Mouse (Mus musculus) heart, postnatal 0 days (tissue): Measurements from ENCODE around the gene Angel1. TPM values are rescaled to one million over a fixed set of nuclear protein-coding genes. Genes with fewer than 3 reads are reported as not detected.
A peak's percentile ranks its signal among the peaks of the same experiment; 100 is the strongest.

ENCODE experiments used
- ATAC-seq: fragments of 200-750 bp; cut with Nextera tagmentation; 2 replicates; pipeline ENCODE4 v1.8.0; 2017; ENCODE audit warnings: low read depth, moderate number of reproducible peaks, moderate library complexity; ENCODE audit not compliant: insufficient read depth
- DNase-seq: peaks from one replicate; pipeline ENCODE4 v3.0.0-alpha.2; 2016; ENCODE audit warnings: low spot score
- H3K27ac ChIP-seq: fragments of 300-500 bp; sonication (generic); 2 replicates; pipeline ENCODE4 v1.5.1; 2014; ENCODE audit warnings: low read depth, mild to moderate bottlenecking
- H3K27me3 ChIP-seq: fragments of 300-500 bp; sonication (generic); 2 replicates; pipeline ENCODE4 v1.6.1; 2014; ENCODE audit warnings: low read length, mixed read lengths; ENCODE audit not compliant: control insufficient read depth, insufficient read depth
- H3K36me3 ChIP-seq: fragments of 300-500 bp; sonication (generic); replicated peaks from 2 replicates; pipeline ENCODE4 v1.6.1; 2014; ENCODE audit warnings: low read length, mixed read lengths; ENCODE audit not compliant: control insufficient read depth, insufficient read depth
- H3K4me1 ChIP-seq: fragments of 300-500 bp; sonication (generic); 2 replicates; pipeline ENCODE4 v1.6.1; 2014; ENCODE audit warnings: antibody characterized with exemption; ENCODE audit not compliant: control insufficient read depth, insufficient read depth
- H3K4me2 ChIP-seq: fragments of 300-500 bp; sonication (generic); 2 replicates; pipeline ENCODE4 v1.6.1; 2014; ENCODE audit warnings: low read depth, mild to moderate bottlenecking, low read length, moderate library complexity
- H3K4me3 ChIP-seq: fragments of 300-500 bp; sonication (generic); 2 replicates; pipeline ENCODE4 v1.5.1; 2014; ENCODE audit warnings: low read depth, low read length
- H3K9ac ChIP-seq: fragments of 300-500 bp; sonication (generic); replicated peaks from 2 replicates; pipeline ENCODE4 v1.6.1; 2014; ENCODE audit warnings: low read depth, low read length, mixed read lengths
- H3K9me3 ChIP-seq: fragments of 300-500 bp; sonication (generic); replicated peaks from 2 replicates; pipeline ENCODE4 v1.6.1; 2016; ENCODE audit warnings: low read length; ENCODE audit not compliant: control insufficient read depth
- CTCF ChIP-seq: IDR thresholded peaks from 2 replicates; pipeline ENCODE4 v1.5.1; 2016; ENCODE audit warnings: antibody characterized with exemption, control low read depth, low read depth
- EP300 ChIP-seq: IDR thresholded peaks from 2 replicates; pipeline ENCODE4 v1.6.1; 2016; ENCODE audit warnings: antibody characterized with exemption, low read depth
- WGBS: fragments of 180-500 bp; shearing (Covaris S2); extraction: QIAGEN DNeasy Blood & Tissue Kit; methylation state at CpG from one replicate; pipeline ENCODE4 v1.1.7; 2014; 5-methylcytosine and 5-hydroxymethylcytosine counted together
- polyA plus RNA-seq: library from polyadenylated mRNA; unstranded; fragments of >200 nt; fragmentation: Nextera tagmentation; extraction: Ambion mirVana; gene quantifications from 2 replicates; pipeline ENCODE4 v1.2.1, GENCODE M21; 2015
- total RNA-seq: library from RNA; depleted of rRNA; stranded (reverse); fragments of >200 nt; gene quantifications from 2 replicates; pipeline ENCODE4 v1.2.3, GENCODE M21; 2014; ENCODE audit warnings: low replicate concordance; rRNA removed

The Angel1 gene
- total RNA-seq (2.2 and 4.4 TPM in 2 replicates), polyA plus RNA-seq (4.4 and 4.7 TPM in 2 replicates)

DNA sequence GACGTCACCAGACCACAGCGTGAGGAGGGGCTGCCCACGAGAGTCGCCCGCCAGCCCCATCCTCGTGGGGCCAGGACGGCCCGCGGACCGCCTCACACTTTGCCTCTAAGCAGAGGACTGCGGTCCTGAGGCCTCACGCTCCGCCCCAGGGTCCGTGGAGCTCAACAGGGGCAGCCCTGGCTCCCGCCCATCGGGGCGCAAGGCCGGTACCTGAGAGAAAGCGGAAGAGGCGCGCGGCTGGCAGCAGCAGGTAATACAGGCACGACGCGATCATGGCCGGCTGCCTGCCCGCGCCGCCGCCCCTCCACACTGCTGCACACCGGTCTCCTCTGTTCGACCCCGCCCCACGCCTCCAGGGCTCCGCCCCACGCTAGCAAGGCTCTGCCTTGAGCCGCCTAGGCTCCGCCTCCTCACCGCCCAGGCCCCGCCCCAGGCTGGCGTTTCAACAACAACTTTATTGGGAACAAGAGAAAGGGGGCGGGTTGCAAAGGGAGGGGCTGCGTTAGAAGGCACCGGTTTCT lies at the start of gene Angel1:
Gene Angel1, minus strand, starts transcription at position 341 of the 521 bp plus-strand sequence.
- Histone ChIP-seq H3K4me3 (peak within 1 kb of the TSS; percentile 78), H3K36me3 (no peaks in the 10 kb centered on the region), H3K9ac (peak within 1 kb of the TSS; percentile 66), H3K27ac (peak within 1 kb of the TSS; percentile 46; the same call in 1 of the 2 replicates), H3K27me3 (no peaks in the 10 kb centered on the region), H3K4me2 (peak within 1 kb of the TSS; percentile 99), H3K4me1 (peaks cover 11% of the 10 kb centered on the region; the same call in 1 of the 2 replicates), H3K9me3 (no peaks in the 10 kb centered on the region)
- under 1% methylated on average over 44 of the region's 44 CpGs for WGBS
- ATAC-seq (peak; percentile 100), DNase-seq (peak; percentile 94)
- TF ChIP-seq EP300 (peak; percentile 86), CTCF (0 out of 2 replicates have a peak, but pooled peaks have one; percentile 1)

DNA sequence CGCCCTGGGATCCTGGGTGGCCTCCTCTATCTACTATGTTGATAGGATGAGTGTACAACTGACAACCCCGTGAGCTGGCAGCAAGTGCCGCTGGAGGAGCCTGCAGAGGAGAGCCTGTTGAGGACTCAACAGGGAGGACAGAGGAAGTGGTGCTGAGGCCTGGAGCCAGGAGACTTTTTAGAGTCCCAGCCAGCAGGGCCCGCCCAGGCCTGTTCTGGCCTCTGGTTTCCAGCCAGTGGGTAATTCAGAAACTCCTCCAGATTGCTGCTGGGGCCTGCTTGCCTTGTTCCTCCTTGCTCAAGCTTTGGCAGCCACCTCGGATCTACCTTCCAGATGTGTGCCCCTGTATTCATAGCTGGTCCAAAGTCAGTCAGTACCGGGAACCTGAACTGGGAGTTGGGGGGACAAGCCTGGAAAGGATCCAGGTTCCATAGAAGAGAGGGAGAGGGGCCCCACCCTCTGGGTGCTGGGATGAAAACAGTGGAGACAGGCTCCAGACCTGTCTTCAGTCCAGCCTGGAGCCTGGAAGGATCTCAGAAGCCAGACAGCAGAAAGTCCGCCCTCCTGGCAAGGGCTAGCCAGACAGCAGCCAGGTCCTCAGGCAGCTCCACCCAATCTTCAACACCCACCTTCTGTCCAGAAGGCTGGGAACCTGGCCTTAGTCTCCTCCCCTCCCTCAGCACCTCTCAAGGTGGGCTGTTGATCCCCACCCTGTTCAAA lies 49.5 kb upstream of the Angel1 start:
- DNase-seq (peak; percentile 67), ATAC-seq (peak; percentile 60)
- Histone ChIP-seq H3K36me3 (no peaks in the 10 kb centered on the region), H3K27ac (peak overlapping the region; percentile 77), H3K9ac (0 out of 2 replicates have a peak overlapping the region, but pooled peaks have one; percentile 26), H3K4me3 (no peak overlapping the region), H3K27me3 (no peaks in the 10 kb centered on the region), H3K4me2 (no peak overlapping the region), H3K9me3 (no peaks in the 10 kb centered on the region), H3K4me1 (peaks cover 18% of the 10 kb centered on the region)
- no peak for TF ChIP-seq EP300
- no peak for TF ChIP-seq CTCF
- WGBS: 20% methylated on average over 7 of the region's 7 CpGs

DNA sequence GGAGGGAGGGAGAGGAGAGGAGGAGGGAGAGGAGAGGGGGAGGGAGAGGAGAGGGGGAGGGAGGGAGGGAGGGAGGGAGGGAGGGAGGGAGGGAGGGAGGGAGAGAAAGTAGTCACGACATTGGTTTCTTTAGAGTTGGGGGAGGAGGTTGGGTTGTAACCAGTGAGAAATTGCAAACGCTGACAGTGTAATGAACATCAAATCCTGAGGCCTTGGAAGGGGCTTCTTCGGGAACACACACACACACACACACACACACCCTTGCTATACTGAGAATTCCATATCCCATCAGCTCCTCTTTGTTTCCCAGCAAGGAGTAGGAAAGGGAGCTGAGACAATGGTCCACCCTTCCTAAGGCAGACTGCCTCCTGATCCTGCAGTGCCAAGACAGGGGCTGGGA lies 46.3 kb upstream of the Angel1 start:
- Histone ChIP-seq H3K9ac (no peak overlapping the region), H3K27ac (no peak overlapping the region), H3K27me3 (no peaks in the 10 kb centered on the region), H3K4me3 (no peak overlapping the region), H3K36me3 (no peaks in the 10 kb centered on the region), H3K4me1 (peaks cover 36% of the 10 kb centered on the region), H3K4me2 (no peak overlapping the region), H3K9me3 (no peaks in the 10 kb centered on the region)
- TF ChIP-seq EP300 (no peak), CTCF (no peak)
- DNase-seq: no peak
- 43% methylated on average over 3 of the region's 3 CpGs for WGBS
- ATAC-seq: no peak

DNA sequence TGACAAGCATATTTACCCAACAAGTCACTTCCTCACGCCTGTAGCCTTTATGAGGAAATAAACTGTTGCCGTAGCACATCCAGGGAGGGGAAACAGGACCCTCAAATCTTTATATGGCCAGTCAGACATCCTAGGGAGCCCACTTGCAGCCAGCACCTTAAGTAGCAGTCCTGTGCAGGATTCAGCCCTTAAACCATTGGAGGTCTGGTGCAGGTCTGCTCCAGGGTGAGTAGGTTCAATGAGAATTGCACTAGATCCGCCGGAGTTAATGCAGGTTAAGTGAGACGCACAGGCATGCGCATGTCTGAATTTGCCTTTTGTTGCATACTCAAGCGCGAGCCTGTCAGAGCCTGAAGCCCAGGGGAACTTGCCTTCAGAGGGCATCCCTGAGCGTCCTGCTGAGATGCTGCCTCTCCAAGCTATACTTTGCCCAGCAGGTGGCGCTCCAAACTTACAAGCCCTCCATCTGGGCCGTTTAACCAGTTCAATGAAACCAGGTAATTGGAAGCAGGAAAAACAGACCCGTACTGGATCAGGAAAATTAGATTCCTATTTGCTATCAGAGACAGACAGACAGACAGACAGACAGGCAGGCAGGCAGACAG lies 45.7 kb upstream of the Angel1 start:
- DNase-seq: peak; percentile 96
- Histone ChIP-seq H3K9me3 (no peaks in the 10 kb centered on the region), H3K27ac (no peak overlapping the region), H3K27me3 (no peaks in the 10 kb centered on the region), H3K9ac (no peak overlapping the region), H3K36me3 (no peaks in the 10 kb centered on the region), H3K4me3 (no peak overlapping the region), H3K4me1 (peaks cover 36% of the 10 kb centered on the region), H3K4me2 (no peak overlapping the region)
- 10% methylated on average over 12 of the region's 12 CpGs for WGBS
- peak; percentile 98 for TF ChIP-seq CTCF
- no peak for TF ChIP-seq EP300
- ATAC-seq: peak; percentile 59

DNA sequence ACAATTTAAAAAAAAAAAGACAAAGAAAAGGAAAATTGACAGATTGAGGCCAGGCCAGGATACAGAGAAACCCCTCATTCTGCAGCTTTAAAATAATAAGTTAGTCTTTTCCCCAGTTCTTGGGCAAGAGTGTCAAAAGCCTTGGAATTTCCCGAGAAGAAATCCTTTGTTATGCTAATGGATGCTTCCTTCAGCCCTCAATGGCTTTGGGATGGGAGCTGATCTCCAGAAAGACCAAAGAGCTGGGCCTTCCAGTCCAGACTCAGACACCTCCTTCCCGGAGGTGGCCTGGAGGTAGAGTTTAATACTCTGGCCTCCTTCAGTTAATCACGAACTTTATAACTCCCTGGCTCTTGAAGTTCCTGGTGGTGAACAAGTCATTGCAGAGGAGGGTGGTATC lies 44.7 kb upstream of the Angel1 start:
- ATAC-seq: no peak

More for the DNA sequence above, 44.7 kb upstream of the Angel1 start:
- Histone ChIP-seq H3K4me1 (peaks cover 27% of the 10 kb centered on the region), H3K4me2 (no peak overlapping the region), H3K27me3 (no peaks in the 10 kb centered on the region), H3K9ac (no peak overlapping the region), H3K4me3 (no peak overlapping the region), H3K27ac (no peak overlapping the region), H3K36me3 (no peaks in the 10 kb centered on the region), H3K9me3 (no peaks in the 10 kb centered on the region)
- no peak for DNase-seq
- 37% methylated on average over 3 of the region's 3 CpGs for WGBS
- TF ChIP-seq EP300 (no peak), CTCF (no peak)
